Mouse (Mus musculus): Measurements from ENCODE around the gene Arsb. TPM values are rescaled to one million over a fixed set of nuclear protein-coding genes. Genes with fewer than 3 reads are reported as not detected.

Arsb gene
- total and polyA plus RNA-seq, 3 experiments = 0.01 to 0.05 TPM; not detected in 1

DNA sequence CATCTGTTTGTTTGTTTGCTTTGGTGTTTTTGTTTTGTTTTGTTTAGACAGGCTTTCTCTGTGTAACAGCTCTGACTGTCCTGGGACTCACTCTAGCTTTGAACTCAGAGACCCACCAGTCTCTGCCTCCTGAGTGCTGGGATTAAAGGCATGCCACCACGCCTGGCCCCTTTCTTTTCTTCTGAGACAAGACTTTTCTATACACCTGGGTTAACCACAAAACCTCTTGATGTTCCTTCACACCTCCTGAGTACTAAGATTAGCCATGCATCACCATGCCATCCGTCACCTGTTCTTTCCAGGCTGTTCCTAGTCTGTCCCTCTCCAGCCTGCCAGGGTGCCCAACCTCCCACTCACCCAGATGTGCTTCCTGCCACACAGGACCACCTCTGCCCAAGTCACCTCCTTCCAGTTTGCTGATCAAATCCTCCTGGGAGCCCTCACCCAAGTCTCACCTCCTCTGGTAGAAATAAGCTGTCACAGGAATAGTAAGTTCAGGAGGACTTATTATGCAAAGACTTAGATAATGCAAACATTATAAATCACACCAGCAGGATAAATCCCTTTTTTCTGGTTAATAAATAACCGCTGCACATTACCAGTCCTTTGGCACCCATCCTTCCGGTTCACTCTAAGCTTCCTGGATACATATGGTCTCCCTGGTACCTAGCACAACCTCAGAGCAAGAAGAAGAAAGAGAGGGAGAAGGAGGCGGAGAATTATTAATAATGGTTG lies 150.6 kb downstream of the Arsb start:
- DNase-seq (ENCODE audit: low spot score) (no peak), ATAC-seq (ENCODE audit: extremely low read depth, insufficient number of reproducible peaks, low FRiP score, poor library complexity, severe bottlenecking) (no peak)
- H3K9me3 ChIP-seq (replicated peaks) = no peaks in the 10 kb centered on the region

DNA sequence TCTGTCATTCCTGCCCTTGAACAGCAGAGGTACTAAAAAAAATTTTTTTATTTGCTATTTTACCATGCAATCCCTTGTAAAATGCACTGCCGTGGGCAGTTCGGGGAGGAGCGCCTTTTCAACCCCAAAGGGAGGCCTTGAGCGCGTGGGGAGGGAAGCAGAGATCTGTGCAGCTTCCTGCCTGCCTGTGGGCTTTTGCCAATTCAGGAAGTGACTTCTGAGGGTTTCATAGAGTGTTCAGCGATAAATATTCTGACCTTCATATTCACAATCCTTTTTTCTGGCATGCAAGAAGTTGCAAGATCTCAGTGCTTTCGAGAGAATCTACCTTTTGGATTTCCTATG lies 151.1 kb downstream of the Arsb start:
- Histone ChIP-seq H3K9me3 (replicated peaks) (no peaks in the 10 kb centered on the region), H3K4me3 (ENCODE audit: low read depth, low read length) (no peak overlapping the region), H3K4me1 (ENCODE audit: insufficient read depth, low read depth, low read length) (no peaks in the 10 kb centered on the region), H3K36me3 (replicated peaks) (no peaks in the 10 kb centered on the region), H3K27me3 (ENCODE audit: insufficient read depth, low read length) (peaks cover 7% of the 10 kb centered on the region; the same call in 1 of the 2 replicates)
- no peak for TF ChIP-seq GATA1 (IDR thresholded peaks at IDR 0.05; ENCODE audit: borderline replicate concordance, low read length)
- no peak for TF ChIP-seq TAL1 (conservative IDR thresholded peaks at IDR 0.05; ENCODE audit: low read depth, low read length)
- ATAC-seq (ENCODE audit: extremely low read depth, insufficient number of reproducible peaks, low FRiP score, poor library complexity, severe bottlenecking) (no peak), DNase-seq (ENCODE audit: low spot score) (no peak)

More for the DNA sequence above, 150.6 kb downstream of the Arsb start:
- TF ChIP-seq GATA2 (IDR thresholded peaks at IDR 0.05; ENCODE audit: borderline replicate concordance, low read depth, low read length) (no peak), GATA1 (IDR thresholded peaks at IDR 0.05; ENCODE audit: borderline replicate concordance, low read length) (no peak), CTCF (IDR thresholded peaks at IDR 0.05; ENCODE audit: low read depth, low read length) (no peak), POLR2AphosphoS5 (IDR thresholded peaks at IDR 0.05; ENCODE audit: insufficient replicate concordance, low read depth, low read length) (no peak), TAL1 (conservative IDR thresholded peaks at IDR 0.05; ENCODE audit: low read depth, low read length) (no peak)
- peaks cover 7% of the 10 kb centered on the region; the same call in 1 of the 2 replicates for H3K27me3 ChIP-seq (ENCODE audit: insufficient read depth, low read length)
- no peaks in the 10 kb centered on the region for H3K36me3 ChIP-seq (replicated peaks)
- no peaks in the 10 kb centered on the region for H3K4me1 ChIP-seq (ENCODE audit: insufficient read depth, low read depth, low read length)
- H3K4me3 ChIP-seq (ENCODE audit: low read depth, low read length) = no peak overlapping the region

DNA sequence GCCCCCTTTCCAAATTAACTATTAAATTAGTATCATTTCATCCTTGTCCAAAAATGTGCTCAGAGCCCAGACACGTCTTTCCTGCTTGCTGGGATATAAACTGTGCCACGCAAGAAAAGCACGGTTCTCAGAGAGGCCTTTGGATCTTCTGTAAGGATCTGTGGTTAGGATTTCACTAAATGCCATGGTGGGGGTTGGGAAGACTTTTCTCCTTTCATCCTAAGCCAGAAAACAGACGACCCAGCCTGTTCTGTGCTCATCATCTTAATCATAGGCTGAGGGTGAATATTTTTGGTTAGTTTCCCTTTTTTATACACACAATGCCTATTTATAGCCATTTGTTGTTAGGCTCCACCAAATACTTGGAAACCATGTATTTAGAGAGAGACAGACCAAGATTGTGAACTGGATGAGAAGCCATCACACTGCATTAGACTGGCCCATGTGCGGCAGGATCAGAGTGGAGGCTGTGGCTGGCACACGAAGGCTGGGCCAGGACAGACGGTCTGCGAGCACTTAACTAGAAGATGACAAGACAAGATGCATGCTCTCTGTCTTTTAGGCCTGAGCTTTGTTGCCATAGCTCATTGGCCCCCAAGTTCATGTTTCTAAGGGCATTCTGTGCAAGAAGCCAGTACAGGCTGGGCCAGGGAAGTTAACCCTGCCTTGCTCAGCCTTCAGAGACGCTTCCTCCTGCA lies 153.5 kb downstream of the Arsb start:
- ATAC-seq (ENCODE audit: extremely low read depth, insufficient number of reproducible peaks, low FRiP score, poor library complexity, severe bottlenecking) = no peak
- H3K27me3 ChIP-seq (ENCODE audit: insufficient read depth, low read length) = peaks cover 10% of the 10 kb centered on the region
- no peaks in the 10 kb centered on the region for H3K9me3 ChIP-seq (replicated peaks)
- TF ChIP-seq POLR2AphosphoS5 (IDR thresholded peaks at IDR 0.05; ENCODE audit: insufficient replicate concordance, low read depth, low read length) (no peak), GATA1 (IDR thresholded peaks at IDR 0.05; ENCODE audit: borderline replicate concordance, low read length) (no peak), CTCF (IDR thresholded peaks at IDR 0.05; ENCODE audit: low read depth, low read length) (no peak), TAL1 (conservative IDR thresholded peaks at IDR 0.05; ENCODE audit: low read depth, low read length) (no peak), GATA2 (IDR thresholded peaks at IDR 0.05; ENCODE audit: borderline replicate concordance, low read depth, low read length) (no peak)
- no peak overlapping the region for H3K4me3 ChIP-seq (ENCODE audit: low read depth, low read length)
- H3K36me3 ChIP-seq (replicated peaks) = no peaks in the 10 kb centered on the region
- DNase-seq (ENCODE audit: low spot score) = no peak
- H3K4me1 ChIP-seq (ENCODE audit: insufficient read depth, low read depth, low read length) = no peaks in the 10 kb centered on the region

DNA sequence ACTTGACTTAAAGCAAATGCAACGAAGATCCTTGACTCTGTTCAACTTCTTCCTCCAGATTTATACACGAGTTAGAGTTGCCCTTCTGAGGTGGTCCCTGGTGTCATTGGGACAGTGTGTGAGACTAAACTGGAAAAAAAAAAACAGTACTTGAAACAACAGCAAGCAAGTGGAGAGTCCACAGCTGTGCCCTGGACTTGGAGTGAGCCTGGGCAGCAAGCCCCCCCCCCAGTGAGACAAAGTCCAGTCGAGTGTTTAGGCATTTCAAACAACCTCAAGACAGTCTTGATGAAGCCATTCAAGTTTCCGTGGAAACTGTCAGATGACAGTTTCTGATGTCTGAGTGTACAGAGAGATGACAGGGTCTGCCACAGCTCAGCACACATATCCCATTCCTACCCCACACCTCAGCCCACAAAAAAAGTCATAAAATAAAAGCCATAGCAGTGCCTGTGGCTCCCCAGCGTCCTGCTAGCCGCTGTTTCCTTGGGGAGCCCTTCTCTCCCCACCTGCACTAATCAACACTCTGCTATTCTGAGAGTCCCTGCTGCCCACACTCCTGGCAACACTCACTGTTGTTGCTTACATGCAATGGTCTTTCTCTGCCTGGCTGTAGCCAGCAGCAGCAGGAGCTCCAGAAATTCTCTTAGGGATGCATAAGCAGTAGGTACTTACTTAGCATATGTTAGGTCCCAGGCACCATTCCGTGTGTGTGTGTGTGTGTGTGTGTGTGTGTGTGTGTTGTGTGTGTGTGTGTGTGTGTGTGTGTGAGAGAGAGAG lies 159.3 kb downstream of the Arsb start:
- H3K4me3 ChIP-seq (ENCODE audit: low read depth, low read length) = no peak overlapping the region
- ATAC-seq (ENCODE audit: extremely low read depth, insufficient number of reproducible peaks, low FRiP score, poor library complexity, severe bottlenecking) (no peak), DNase-seq (ENCODE audit: low spot score) (no peak)
- no peaks in the 10 kb centered on the region for H3K4me1 ChIP-seq (ENCODE audit: insufficient read depth, low read depth, low read length)
- TF ChIP-seq TAL1 (conservative IDR thresholded peaks at IDR 0.05; ENCODE audit: low read depth, low read length) (no peak), GATA1 (IDR thresholded peaks at IDR 0.05; ENCODE audit: borderline replicate concordance, low read length) (no peak), POLR2AphosphoS5 (IDR thresholded peaks at IDR 0.05; ENCODE audit: insufficient replicate concordance, low read depth, low read length) (no peak), GATA2 (IDR thresholded peaks at IDR 0.05; ENCODE audit: borderline replicate concordance, low read depth, low read length) (no peak), CTCF (IDR thresholded peaks at IDR 0.05; ENCODE audit: low read depth, low read length) (no peak)
- peaks cover 13% of the 10 kb centered on the region for H3K27me3 ChIP-seq (ENCODE audit: insufficient read depth, low read length)
- no peaks in the 10 kb centered on the region for H3K9me3 ChIP-seq (replicated peaks)
- no peaks in the 10 kb centered on the region for H3K36me3 ChIP-seq (replicated peaks)

DNA sequence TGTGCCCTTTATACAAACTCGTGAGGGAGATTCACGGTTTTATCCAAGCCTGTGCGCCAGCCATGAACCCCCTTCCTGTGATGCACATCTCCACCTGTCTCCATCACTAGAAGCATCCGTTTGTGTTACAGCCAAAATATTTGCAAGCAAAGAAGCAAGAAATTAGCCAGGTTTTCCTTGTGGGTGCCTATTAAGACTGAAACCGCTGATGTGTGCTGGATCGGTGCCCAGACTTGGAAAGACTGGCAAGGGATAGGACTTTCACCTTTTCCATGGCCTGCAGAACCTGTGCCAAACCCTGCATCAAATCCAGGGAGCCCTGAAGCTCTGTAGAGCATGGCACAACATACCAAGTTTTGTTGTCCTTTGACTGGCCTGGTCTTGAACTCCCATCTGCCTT lies 165.0 kb downstream of the Arsb start:
- peaks cover 9% of the 10 kb centered on the region for H3K27me3 ChIP-seq (ENCODE audit: insufficient read depth, low read length)
- ATAC-seq (ENCODE audit: extremely low read depth, insufficient number of reproducible peaks, low FRiP score, poor library complexity, severe bottlenecking) (no peak), DNase-seq (ENCODE audit: low spot score) (no peak)
- H3K9me3 ChIP-seq (replicated peaks) = no peaks in the 10 kb centered on the region
- H3K36me3 ChIP-seq (replicated peaks) = no peaks in the 10 kb centered on the region
- TF ChIP-seq POLR2AphosphoS5 (IDR thresholded peaks at IDR 0.05; ENCODE audit: insufficient replicate concordance, low read depth, low read length) = no peak
- no peak for TF ChIP-seq GATA1 (IDR thresholded peaks at IDR 0.05; ENCODE audit: borderline replicate concordance, low read length)
- H3K4me1 ChIP-seq (ENCODE audit: insufficient read depth, low read depth, low read length) = no peaks in the 10 kb centered on the region
- H3K4me3 ChIP-seq (ENCODE audit: low read depth, low read length) = no peak overlapping the region

DNA sequence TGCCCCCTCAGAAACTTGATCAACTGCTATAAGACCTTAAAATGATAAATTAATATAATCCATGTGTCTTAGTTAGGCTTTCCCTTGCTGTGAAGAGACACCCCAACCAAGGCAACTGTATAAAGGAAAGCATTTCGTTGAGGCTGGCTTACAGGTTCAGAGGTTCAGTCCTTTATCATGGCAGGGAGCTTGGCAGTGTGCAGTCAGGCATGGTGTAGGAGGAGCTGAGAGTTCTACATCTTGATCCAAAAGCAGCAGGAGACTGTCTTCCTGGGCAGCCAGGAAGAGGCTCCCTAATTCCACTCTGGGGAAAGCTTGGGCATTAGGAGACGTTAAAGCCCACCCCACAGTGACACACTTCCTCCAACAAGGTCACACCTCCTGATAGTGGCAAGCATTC lies 166.7 kb downstream of the Arsb start:
- no peaks in the 10 kb centered on the region for H3K9me3 ChIP-seq (replicated peaks)
- TF ChIP-seq CTCF (IDR thresholded peaks at IDR 0.05; ENCODE audit: low read depth, low read length) = no peak
- TF ChIP-seq TAL1 (conservative IDR thresholded peaks at IDR 0.05; ENCODE audit: low read depth, low read length) = no peak
- TF ChIP-seq GATA2 (IDR thresholded peaks at IDR 0.05; ENCODE audit: borderline replicate concordance, low read depth, low read length) = no peak
- TF ChIP-seq POLR2AphosphoS5 (IDR thresholded peaks at IDR 0.05; ENCODE audit: insufficient replicate concordance, low read depth, low read length) = no peak
- TF ChIP-seq GATA1 (IDR thresholded peaks at IDR 0.05; ENCODE audit: borderline replicate concordance, low read length) = no peak
- ATAC-seq (ENCODE audit: extremely low read depth, insufficient number of reproducible peaks, low FRiP score, poor library complexity, severe bottlenecking) (no peak), DNase-seq (ENCODE audit: low spot score) (no peak)
- no peaks in the 10 kb centered on the region for H3K36me3 ChIP-seq (replicated peaks)
- H3K4me3 ChIP-seq (ENCODE audit: low read depth, low read length) = no peak overlapping the region
- peaks cover 3% of the 10 kb centered on the region for H3K27me3 ChIP-seq (ENCODE audit: insufficient read depth, low read length)
- H3K4me1 ChIP-seq (ENCODE audit: insufficient read depth, low read depth, low read length) = no peaks in the 10 kb centered on the region

Data from G1E (cell line).